Mouse (Mus musculus): ENCODE measurements at regions not wholly inside any gene's neighbourhood (a gene's known extent, or its start where the extent isn't known, plus 50 kb on each side); places are given as distances from the start of the nearest gene placed in this dataset.

GRCm38 (mm10) chr19:35735754-35736153 lies 321.6 kb downstream of the Htr7 start:
- TF ChIP-seq CTCF (IDR thresholded peaks at IDR 0.05; ENCODE audit: extremely low read depth, insufficient read depth, low read length) (no peak), POLR2A (IDR thresholded peaks at IDR 0.05; ENCODE audit: extremely low read depth, insufficient read depth, low read length) (no peak)

Data from cortical plate, adult 2 months (tissue).